Mouse (Mus musculus) ovary, adult 10 weeks (tissue): ENCODE data around the gene Dhrs7b. TPM values are rescaled to one million over a fixed set of nuclear protein-coding genes. Genes with fewer than 3 reads are reported as not detected.

ENCODE experiments used
- polyA plus RNA-seq: library from polyadenylated mRNA; stranded (reverse); fragments of 350-450 nt; fragmentation: Illumina TruSeq; extraction: RNeasy Lipid Tissue Mini Kit (QIAGEN cat#74804); gene quantifications from one replicate; pipeline ENCODE4 v1.2.3, GENCODE M21; 2014

Dhrs7b gene
- 2.5 TPM for polyA plus RNA-seq

GRCm38 (mm10) chr11:60830433-60831052, at the start of gene Dhrs7b:
Gene Dhrs7b, plus strand, starts transcription at chr11:60830631.

GRCm38 (mm10) chr11:60811618-60812017, 18.8 kb upstream of the Dhrs7b start, which contains the start of gene Shmt1:
Gene Shmt1, minus strand, starts transcription at chr11:60811718.

DNA sequence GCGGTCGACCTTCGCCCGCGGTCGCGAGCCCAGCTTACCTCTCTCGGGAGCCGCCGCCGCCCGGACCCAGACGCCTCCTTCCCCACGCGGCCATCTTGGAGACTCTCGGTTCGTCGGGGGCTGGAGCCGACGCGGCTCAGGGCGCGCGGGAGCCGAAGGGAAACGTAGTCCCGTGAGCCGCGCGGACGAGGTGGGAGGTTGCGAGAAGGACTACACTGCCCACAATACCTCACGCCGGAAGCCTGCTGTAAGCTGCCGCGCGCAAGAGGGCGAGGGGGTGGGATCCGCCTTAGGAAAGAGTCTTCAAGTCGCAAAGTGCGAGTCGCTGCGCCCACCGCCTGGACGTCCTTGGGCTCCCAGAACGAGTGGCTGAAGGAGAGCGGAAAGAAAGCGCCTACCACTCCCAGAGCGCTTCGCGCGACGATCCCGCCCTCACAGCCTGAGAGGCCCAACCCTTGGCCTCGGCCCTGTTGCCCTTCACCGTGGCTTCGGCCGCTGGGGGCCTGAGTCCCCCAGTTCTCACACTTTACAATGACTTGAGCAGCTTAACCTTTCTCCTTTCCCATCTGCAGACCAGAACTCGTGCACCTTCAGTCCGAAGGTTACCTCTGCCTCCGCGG, 48.4 kb downstream of the Dhrs7b start, which contains the start of gene Tmem11:
Tmem11 (minus strand) TSS at position 598 of the 620 bp plus-strand sequence.

Other genes with a start within 250 kb of the Dhrs7b start
- gene Llgl1, start 130.9 kb upstream of the Dhrs7b start, polyA plus RNA-seq = 0.46 TPM
- 3.8 TPM for gene Flii, start 103.4 kb upstream of the Dhrs7b start, polyA plus RNA-seq
- gene Mief2, start 102.2 kb upstream of the Dhrs7b start, polyA plus RNA-seq = 0.34 TPM
- 7.8 TPM for gene Top3a, start 53.3 kb upstream of the Dhrs7b start, polyA plus RNA-seq
- 12.5 TPM for gene Smcr8, start 53.1 kb upstream of the Dhrs7b start, polyA plus RNA-seq
- gene Shmt1, start 18.9 kb upstream of the Dhrs7b start, polyA plus RNA-seq = 15.6 TPM
- gene Tmem11, start 48.6 kb downstream of the Dhrs7b start, polyA plus RNA-seq = 12.6 TPM
- 2.5 TPM for gene Natd1, start 84.1 kb downstream of the Dhrs7b start, polyA plus RNA-seq
- gene Map2k3, start 101.4 kb downstream of the Dhrs7b start, polyA plus RNA-seq = 4.8 TPM
- gene Kcnj12, start 191.9 kb downstream of the Dhrs7b start, polyA plus RNA-seq = not detected